Mouse (Mus musculus): ENCODE measurements around the gene Wdr37. TPM values are rescaled to one million over a fixed set of nuclear protein-coding genes. Genes with fewer than 3 reads are reported as not detected.

The Wdr37 gene
- polyA plus RNA-seq, 1 experiment = not detected

GRCm38 (mm10) chr13:8830696-8831095 is 41.0 kb downstream of the Wdr37 start:
- TF ChIP-seq CTCF (IDR thresholded peaks at IDR 0.05; ENCODE audit: insufficient read depth, low read depth, low read length) = no peak
- TF ChIP-seq POLR2A (IDR thresholded peaks at IDR 0.05; ENCODE audit: insufficient read depth, low read depth, low read length) = no peak
- Histone ChIP-seq H3K4me3 (ENCODE audit: insufficient read depth, low read depth, low read length) (no peak overlapping the region), H3K4me1 (ENCODE audit: control insufficient read depth, insufficient read depth, low read length) (no peaks in the 10 kb centered on the region), H3K27ac (ENCODE audit: insufficient read depth, low read depth, low read length) (no peak overlapping the region)

DNA sequence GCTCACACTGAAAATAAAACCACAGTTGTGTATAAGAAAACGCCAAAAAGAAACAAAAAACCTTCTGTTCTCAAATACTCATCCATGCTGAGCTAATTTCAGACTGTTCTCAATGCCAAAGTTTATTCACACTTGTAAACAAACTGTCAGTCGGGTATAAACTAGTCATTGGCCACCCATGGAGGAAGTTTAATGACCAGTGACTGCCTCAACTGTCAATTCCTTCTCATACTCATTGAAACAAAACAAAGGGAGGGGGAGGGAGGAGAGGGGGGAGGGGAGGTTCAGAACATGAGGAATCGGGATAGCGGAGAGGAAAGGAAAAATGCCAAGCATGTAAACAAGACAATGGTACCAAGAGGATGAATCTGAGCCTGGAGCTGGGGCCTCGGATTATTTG is 41.9 kb downstream of the Wdr37 start:
- H3K4me1 ChIP-seq (ENCODE audit: control insufficient read depth, insufficient read depth, low read length) = no peaks in the 10 kb centered on the region
- WGBS = 17% methylated on average over 5 of the region's 5 CpGs
- no peak overlapping the region for H3K4me3 ChIP-seq (ENCODE audit: insufficient read depth, low read depth, low read length)
- H3K27ac ChIP-seq (ENCODE audit: insufficient read depth, low read depth, low read length) = no peak overlapping the region
- TF ChIP-seq POLR2A (IDR thresholded peaks at IDR 0.05; ENCODE audit: insufficient read depth, low read depth, low read length) = no peak
- TF ChIP-seq CTCF (IDR thresholded peaks at IDR 0.05; ENCODE audit: insufficient read depth, low read depth, low read length) = no peak

- WGBS = 100% methylated on average over 1 of the region's 1 CpGs
- H3K4me1 ChIP-seq (ENCODE audit: control insufficient read depth, insufficient read depth, low read length) = no peaks in the 10 kb centered on the region
- TF ChIP-seq POLR2A (IDR thresholded peaks at IDR 0.05; ENCODE audit: insufficient read depth, low read depth, low read length) (no peak), CTCF (IDR thresholded peaks at IDR 0.05; ENCODE audit: insufficient read depth, low read depth, low read length) (no peak)
- no peak overlapping the region for H3K4me3 ChIP-seq (ENCODE audit: insufficient read depth, low read depth, low read length)
- H3K27ac ChIP-seq (ENCODE audit: insufficient read depth, low read depth, low read length) = no peak overlapping the region
Observed at GRCm38 (mm10) chr13:8828946-8829345, 42.8 kb downstream of the Wdr37 start.

DNA sequence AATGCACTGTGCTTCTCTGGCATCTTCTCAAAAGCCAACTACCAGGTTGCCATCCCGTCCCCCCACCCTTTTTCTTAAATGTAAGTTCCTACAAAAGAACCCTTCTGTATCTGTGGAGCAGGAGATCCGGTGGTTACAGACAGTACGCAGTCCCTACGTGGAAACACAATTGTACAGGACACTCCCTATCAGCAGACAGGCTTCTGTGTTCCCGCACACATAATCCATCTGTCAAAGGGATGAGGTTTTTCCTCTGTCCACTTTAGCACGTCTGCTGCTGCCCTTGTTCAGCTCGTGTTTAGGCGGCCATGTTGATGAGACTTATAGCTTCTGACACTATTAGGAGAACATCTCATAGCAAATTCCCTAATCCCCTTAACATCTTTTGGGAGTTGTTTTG is 48.2 kb downstream of the Wdr37 start:
- Histone ChIP-seq H3K27ac (ENCODE audit: insufficient read depth, low read depth, low read length) (no peak overlapping the region), H3K4me3 (ENCODE audit: insufficient read depth, low read depth, low read length) (no peak overlapping the region), H3K4me1 (ENCODE audit: control insufficient read depth, insufficient read depth, low read length) (no peaks in the 10 kb centered on the region)
- TF ChIP-seq CTCF (IDR thresholded peaks at IDR 0.05; ENCODE audit: insufficient read depth, low read depth, low read length) (no peak), POLR2A (IDR thresholded peaks at IDR 0.05; ENCODE audit: insufficient read depth, low read depth, low read length) (no peak)
- 81% methylated on average over 8 of the region's 8 CpGs for WGBS

GRCm38 (mm10) chr13:8823120-8823519 is 48.6 kb downstream of the Wdr37 start:
- Histone ChIP-seq H3K4me1 (ENCODE audit: control insufficient read depth, insufficient read depth, low read length) (no peaks in the 10 kb centered on the region), H3K27ac (ENCODE audit: insufficient read depth, low read depth, low read length) (no peak overlapping the region), H3K4me3 (ENCODE audit: insufficient read depth, low read depth, low read length) (no peak overlapping the region)
- TF ChIP-seq POLR2A (IDR thresholded peaks at IDR 0.05; ENCODE audit: insufficient read depth, low read depth, low read length) (no peak), CTCF (IDR thresholded peaks at IDR 0.05; ENCODE audit: insufficient read depth, low read depth, low read length) (no peak)
- 61% methylated on average over 6 of the region's 6 CpGs for WGBS

GRCm38 (mm10) chr13:8822201-8822600 is 49.5 kb downstream of the Wdr37 start:
- Histone ChIP-seq H3K27ac (ENCODE audit: insufficient read depth, low read depth, low read length) (no peak overlapping the region), H3K4me3 (ENCODE audit: insufficient read depth, low read depth, low read length) (no peak overlapping the region), H3K4me1 (ENCODE audit: control insufficient read depth, insufficient read depth, low read length) (no peaks in the 10 kb centered on the region)
- 72% methylated on average over 4 of the region's 4 CpGs for WGBS
- TF ChIP-seq CTCF (IDR thresholded peaks at IDR 0.05; ENCODE audit: insufficient read depth, low read depth, low read length) = no peak
- TF ChIP-seq POLR2A (IDR thresholded peaks at IDR 0.05; ENCODE audit: insufficient read depth, low read depth, low read length) = no peak

- Histone ChIP-seq H3K4me1 (ENCODE audit: control insufficient read depth, insufficient read depth, low read length) (no peaks in the 10 kb centered on the region), H3K4me3 (ENCODE audit: insufficient read depth, low read depth, low read length) (no peak overlapping the region), H3K27ac (ENCODE audit: insufficient read depth, low read depth, low read length) (no peak overlapping the region)
- TF ChIP-seq POLR2A (IDR thresholded peaks at IDR 0.05; ENCODE audit: insufficient read depth, low read depth, low read length) = no peak
- no peak for TF ChIP-seq CTCF (IDR thresholded peaks at IDR 0.05; ENCODE audit: insufficient read depth, low read depth, low read length)
- whole genome bisulfite sequencing = 95% methylated on average over 2 of the region's 2 CpGs
Observed at GRCm38 (mm10) chr13:8805931-8806330, 65.8 kb downstream of the Wdr37 start.

DNA sequence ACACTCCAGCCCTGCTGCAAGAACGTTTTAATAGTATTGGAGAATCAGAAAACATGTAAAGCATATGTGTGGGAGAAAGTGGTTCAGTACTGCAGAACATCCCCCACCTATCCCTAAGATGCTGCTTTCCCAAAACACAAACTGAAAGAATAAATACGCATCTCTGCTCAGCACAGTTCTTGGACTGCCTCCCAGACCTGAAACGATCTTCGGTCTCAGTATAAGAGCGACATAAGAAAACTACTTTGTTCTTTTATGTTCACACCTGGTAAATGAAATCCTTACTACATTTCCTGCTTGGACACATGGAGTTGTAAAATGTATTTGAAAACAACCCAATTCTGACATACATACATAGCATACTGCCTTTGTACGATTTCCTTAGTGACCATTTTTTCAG is 71.1 kb downstream of the Wdr37 start:
- Histone ChIP-seq H3K4me3 (ENCODE audit: insufficient read depth, low read depth, low read length) (no peak overlapping the region), H3K27ac (ENCODE audit: insufficient read depth, low read depth, low read length) (no peak overlapping the region), H3K4me1 (ENCODE audit: control insufficient read depth, insufficient read depth, low read length) (no peaks in the 10 kb centered on the region)
- 41% methylated on average over 6 of the region's 6 CpGs for WGBS
- TF ChIP-seq CTCF (IDR thresholded peaks at IDR 0.05; ENCODE audit: insufficient read depth, low read depth, low read length) = no peak
- TF ChIP-seq POLR2A (IDR thresholded peaks at IDR 0.05; ENCODE audit: insufficient read depth, low read depth, low read length) = no peak

- no peak for TF ChIP-seq POLR2A (IDR thresholded peaks at IDR 0.05; ENCODE audit: insufficient read depth, low read depth, low read length)
- TF ChIP-seq CTCF (IDR thresholded peaks at IDR 0.05; ENCODE audit: insufficient read depth, low read depth, low read length) = no peak
- H3K4me1 ChIP-seq (ENCODE audit: control insufficient read depth, insufficient read depth, low read length) = no peaks in the 10 kb centered on the region
- no peak overlapping the region for H3K4me3 ChIP-seq (ENCODE audit: insufficient read depth, low read depth, low read length)
- H3K27ac ChIP-seq (ENCODE audit: insufficient read depth, low read depth, low read length) = no peak overlapping the region
- whole genome bisulfite sequencing = 66% methylated on average over 8 of the region's 8 CpGs
Observed at GRCm38 (mm10) chr13:8793217-8793616, 78.5 kb downstream of the Wdr37 start.

GRCm38 (mm10) chr13:8785185-8785584 is 86.5 kb downstream of the Wdr37 start:
- Histone ChIP-seq H3K27ac (ENCODE audit: insufficient read depth, low read depth, low read length) (no peak overlapping the region), H3K4me1 (ENCODE audit: control insufficient read depth, insufficient read depth, low read length) (peaks cover 4% of the 10 kb centered on the region; the same call in 1 of the 2 replicates), H3K4me3 (ENCODE audit: insufficient read depth, low read depth, low read length) (no peak overlapping the region)
- 31% methylated on average over 9 of the region's 9 CpGs for WGBS
- TF ChIP-seq CTCF (IDR thresholded peaks at IDR 0.05; ENCODE audit: insufficient read depth, low read depth, low read length) (peak; percentile 66; the same call in 1 of the 2 replicates), POLR2A (IDR thresholded peaks at IDR 0.05; ENCODE audit: insufficient read depth, low read depth, low read length) (no peak)

Data from olfactory bulb, adult 2 months (tissue).